Mouse (Mus musculus) cerebellum, adult 11-12 months (tissue): ENCODE data around the gene Cldn34b4.

ENCODE experiments used
- DNase-seq: peaks from one replicate; pipeline ENCODE4 v3.0.0; 2022

Gene Cldn34b4

GRCm38 (mm10) chrX:76393050-76393449 is at the start of gene Cldn34b4:
Gene Cldn34b4 (plus strand): TSS chrX:76393350.
- no peak for DNase-seq
